Mouse (Mus musculus): ENCODE data around the gene Akap6.

The Akap6 gene

GRCm38 (mm10) chr12:53144760-53145159 lies 445.6 kb downstream of the Akap6 start:
- no peak for DNase-seq (ENCODE audit: extremely low spot score)

GRCm38 (mm10) chr12:53145516-53145915 lies 446.3 kb downstream of the Akap6 start:
- no peak for DNase-seq (ENCODE audit: extremely low spot score)

GRCm38 (mm10) chr12:53146460-53147050 lies 447.4 kb downstream of the Akap6 start:
- no peak for DNase-seq (ENCODE audit: extremely low spot score)

GRCm38 (mm10) chr12:53147696-53148095 lies 448.5 kb downstream of the Akap6 start:
- DNase-seq (ENCODE audit: extremely low spot score) = no peak

GRCm38 (mm10) chr12:53168189-53169003 lies 469.2 kb downstream of the Akap6 start:
- no peak for DNase-seq (ENCODE audit: extremely low spot score)

GRCm38 (mm10) chr12:53191435-53191834 lies 492.3 kb downstream of the Akap6 start:
- no peak for DNase-seq (ENCODE audit: extremely low spot score)

GRCm38 (mm10) chr12:53193664-53194063 lies 494.5 kb downstream of the Akap6 start:
- no peak for DNase-seq (ENCODE audit: extremely low spot score)

Data from embryo, embryonic 9.5 days (tissue).